Mouse (Mus musculus) A20 (cell line): Measurements from ENCODE around the gene Tsc1.

Experiments
- DNase-seq: peaks from one replicate; pipeline ENCODE4 v3.0.0-alpha.2; 2011; ENCODE audit warnings: low read depth, low spot score

Tsc1 gene

DNA sequence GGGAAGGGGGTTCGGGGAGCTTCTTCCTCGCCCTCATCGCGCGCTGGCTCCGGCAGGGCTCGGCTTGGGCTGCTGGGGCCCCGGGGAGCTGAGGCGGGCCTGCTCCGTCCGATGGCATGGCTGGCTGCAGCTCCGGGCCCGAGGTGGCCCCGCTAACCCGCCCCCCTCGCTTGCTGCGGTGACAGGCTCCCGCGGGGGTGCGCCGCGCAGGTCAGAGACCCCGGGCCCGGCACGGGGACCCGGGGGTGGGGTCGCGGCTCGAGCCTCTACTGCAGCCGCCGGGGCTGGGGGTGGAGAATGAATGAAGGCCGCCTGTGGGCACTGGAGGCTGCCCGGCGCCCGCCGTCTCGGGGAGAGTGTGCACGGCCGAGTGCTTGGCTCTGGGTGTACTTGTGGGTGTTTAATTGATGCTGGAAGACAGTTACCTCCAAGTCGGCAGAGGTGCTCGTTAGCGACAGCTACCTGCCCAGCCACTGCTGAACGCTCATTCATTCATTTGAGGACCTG lies 460 bp downstream of the Tsc1 start:
- DNase-seq: peak; percentile 79

DNA sequence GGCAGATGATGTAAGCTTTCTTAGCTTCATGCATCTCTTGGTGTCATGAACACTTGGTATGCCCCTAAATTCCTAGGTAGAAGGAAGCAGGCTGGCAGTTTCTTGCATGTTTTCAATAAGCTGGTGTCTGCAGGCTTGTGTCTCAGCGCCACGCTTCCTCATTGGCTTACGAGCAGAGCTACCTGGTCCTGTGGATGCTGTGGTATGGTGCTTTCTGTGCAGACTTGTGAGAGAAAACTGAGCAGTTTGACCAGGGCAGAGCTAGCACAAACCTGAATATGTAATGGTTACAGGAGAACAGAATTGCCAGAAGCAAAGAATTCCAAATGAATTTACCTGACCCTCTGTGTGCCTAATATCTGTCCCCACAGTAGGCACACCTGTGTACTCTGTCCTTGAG lies 2.1 kb downstream of the Tsc1 start:
- DNase-seq: no peak

DNA sequence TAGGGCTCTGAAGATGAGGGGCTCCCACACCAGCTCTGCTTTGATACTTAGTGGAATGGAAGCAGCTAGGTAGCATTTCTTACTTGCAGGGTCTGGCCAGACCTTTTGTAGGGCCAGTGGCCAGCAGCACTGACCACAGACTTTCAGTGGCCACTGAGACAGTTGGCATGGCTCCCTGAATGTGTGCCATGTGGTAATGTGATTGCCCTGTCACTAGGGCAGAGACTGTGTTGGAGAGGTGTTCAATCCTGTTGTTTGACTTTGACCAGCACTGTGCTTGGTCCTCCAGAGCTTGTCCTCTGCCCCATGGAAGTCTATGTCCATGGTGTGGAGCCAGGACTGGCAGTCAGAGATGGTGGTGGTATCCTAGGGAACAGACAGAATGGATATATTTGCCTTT lies 9.5 kb downstream of the Tsc1 start:
- no peak for DNase-seq

DNA sequence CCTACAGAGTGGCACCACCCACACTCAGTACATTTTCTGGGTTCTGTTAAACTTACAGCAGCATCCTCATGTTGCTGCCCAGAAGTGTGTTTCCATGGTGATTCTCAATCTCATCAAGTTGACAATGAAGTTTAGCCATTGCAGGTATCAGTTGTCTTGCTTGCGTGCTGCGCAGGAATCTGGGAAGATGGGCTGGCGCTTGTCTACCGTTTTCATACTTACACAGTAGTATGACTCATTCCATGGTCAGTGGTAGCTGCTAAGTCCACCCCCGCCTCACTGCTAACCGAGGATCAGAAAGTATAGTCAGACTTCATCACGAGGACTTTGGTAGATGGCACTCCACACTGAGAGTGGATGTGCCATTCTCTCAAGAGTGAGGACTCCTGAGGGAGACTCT lies 12.3 kb downstream of the Tsc1 start:
- DNase-seq: no peak

DNA sequence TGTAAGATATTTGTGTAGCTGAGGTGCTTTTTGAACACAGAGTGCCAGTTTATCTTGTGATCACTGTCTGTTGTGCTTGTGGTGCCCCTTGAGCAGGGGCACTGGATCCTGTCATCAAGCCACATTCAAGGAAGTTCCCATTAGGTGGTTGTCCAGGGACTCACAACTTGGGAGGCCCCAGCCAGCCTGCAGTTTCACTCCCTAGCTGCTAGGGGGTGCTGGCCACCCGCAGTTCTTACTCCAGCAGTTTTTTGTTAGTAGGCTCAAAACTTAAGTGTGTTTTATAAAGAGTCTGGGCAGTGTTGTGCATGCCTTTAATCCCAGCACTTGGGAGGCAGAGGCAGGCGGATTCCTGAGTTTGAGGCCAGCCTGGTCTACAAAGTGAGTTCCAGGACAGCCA lies 13.3 kb downstream of the Tsc1 start:
- DNase-seq: peak; percentile 64

DNA sequence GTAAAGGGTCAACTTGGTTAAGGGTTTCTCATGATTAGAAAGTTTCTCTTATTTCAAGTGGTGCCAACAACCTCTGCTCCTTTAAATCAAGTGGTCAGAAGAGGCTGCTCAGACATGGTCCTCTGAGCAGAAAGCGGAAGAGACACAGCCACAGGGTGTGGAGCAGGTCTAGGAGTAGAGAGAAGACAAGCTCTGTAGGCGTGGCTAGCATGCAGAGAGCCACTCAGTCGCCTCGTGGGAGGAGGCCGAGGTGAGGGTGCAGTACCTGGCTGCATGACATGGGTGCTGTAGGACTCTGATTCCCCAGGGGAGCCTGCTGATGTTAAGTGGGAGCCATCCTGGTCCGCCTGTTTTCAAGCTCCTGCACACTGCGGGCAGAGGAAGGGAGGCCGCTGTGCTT lies 15.2 kb downstream of the Tsc1 start:
- peak; percentile 79 for DNase-seq

DNA sequence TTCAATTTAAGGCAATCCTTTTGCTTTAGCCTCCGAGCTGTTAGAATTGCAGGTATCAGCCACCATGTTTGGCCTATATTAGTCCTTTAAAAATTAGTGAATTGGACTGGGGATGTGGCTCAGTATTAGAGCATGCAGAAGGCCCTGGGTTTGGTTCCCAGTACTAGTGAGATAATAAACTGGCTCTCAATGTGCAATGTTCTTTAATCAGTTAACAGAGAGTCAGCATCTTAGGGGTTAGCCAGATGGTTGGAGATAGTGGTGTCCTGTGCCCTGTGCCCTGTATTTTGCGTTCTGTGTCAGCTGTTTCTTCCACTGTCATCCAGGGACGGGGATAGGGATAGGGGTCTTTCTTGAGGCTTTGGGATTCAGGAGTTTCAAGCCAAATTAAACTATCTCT lies 21.9 kb downstream of the Tsc1 start:
- DNase-seq: no peak

DNA sequence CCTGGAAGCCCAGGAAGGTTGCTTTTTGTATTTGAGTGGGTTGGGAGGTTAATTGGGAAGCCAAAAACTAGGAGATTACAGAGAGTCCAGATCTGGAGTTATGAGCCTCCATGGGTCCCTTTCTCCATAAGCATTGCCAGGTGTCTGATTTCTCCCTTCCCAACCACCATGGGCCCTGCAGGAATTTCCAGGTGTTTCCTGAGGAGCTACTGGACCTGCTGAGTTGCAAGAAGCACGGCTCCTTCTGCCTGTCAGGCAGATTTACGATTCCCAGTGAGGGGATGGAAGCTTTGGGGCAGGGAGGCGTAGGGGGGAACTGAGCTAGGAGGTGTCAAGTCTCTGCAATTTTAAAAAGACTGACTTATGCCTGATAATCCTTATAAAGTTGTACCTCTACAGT lies 24.8 kb downstream of the Tsc1 start:
- DNase-seq: no peak

DNA sequence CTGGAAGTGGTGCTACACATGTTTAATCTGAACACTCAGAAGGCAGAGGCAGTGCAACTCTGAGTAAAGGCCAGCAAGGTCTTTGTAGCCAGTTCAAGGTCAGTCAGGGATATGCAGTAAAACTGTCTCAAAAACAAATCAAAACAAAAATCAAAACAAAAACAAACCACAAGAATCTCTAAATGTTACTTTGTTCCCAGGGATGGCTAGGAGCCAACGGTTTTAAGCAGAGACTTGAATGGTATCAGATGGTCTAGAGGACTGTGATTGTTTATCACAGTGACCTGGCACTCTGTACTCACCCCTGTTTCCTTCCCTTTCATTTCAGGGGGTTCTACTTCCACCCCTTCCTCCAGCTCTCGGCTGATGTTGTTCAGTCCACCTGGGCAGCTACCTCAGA lies 30.4 kb downstream of the Tsc1 start:
- DNase-seq: no peak

DNA sequence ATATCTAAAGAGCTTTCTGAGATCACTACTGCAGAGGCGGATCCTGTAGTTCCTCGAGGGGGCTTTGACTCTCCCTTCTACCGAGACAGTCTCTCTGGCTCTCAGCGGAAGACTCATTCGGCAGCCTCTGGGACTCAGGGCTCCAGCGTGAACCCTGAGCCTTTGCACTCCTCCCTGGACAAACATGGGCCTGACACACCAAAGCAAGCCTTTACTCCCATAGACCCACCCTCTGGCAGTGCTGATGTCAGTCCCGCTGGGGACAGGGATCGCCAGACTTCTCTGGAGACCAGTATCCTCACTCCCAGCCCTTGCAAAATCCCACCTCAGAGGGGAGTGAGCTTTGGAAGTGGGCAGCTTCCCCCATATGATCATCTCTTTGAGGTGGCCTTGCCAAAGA lies 35.0 kb downstream of the Tsc1 start:
- no peak for DNase-seq

DNA sequence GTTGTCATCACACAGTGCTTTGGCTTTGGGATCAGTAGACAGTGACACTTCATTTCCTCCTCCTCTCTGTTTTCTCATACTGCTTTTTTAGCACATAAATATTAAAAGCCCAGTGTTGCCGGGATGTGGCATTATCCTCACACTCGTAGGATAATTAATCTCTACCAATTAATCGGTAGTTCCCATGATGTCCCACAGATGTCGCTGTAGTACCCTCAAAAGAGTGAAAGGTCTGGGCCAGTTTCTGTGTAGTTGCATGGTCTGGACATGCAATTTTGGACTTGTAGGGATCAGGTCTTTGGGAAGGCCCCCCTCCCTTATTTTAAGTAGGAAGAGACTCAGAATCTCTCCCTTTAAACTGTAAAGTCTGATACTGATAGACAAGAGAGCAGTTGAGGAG lies 39.7 kb downstream of the Tsc1 start:
- DNase-seq: peak; percentile 20

DNA sequence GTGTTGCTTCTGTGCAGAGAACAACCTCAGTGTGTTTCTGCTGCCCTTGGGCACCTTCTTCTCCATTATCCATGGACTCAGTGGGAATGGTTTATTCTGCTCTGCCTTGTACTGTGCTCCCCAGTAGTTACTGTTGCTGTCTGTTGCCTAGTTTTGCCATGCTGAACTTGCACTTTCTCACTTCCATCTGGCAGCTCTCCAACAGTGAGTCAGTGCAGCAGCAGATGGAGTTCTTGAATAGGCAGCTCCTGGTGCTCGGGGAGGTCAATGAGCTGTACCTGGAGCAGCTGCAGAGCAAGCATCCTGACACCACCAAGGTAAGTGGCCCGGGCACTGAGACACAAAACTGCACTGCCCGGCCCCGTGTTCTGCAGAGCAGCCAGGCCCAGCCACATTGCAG lies 40.7 kb downstream of the Tsc1 start:
- DNase-seq: no peak

DNA sequence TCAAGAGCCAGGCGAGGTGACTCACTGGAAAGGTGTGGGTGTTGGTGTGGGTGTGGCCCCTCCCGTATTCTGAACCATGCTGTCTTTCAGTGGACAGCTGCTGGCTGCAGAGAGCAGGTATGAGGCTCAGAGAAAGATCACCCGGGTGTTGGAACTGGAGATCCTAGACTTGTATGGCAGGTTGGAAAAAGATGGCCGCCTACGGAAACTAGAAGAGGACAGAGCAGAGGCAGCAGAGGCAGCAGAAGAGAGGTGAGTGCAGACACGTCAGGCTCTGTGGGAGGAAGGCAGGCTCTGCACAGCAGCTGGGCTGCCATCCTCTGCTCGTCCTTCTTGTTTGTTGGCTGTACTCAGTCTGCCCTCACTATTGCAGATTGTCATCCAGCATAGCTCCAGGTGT lies 44.9 kb downstream of the Tsc1 start:
- DNase-seq: no peak

DNA sequence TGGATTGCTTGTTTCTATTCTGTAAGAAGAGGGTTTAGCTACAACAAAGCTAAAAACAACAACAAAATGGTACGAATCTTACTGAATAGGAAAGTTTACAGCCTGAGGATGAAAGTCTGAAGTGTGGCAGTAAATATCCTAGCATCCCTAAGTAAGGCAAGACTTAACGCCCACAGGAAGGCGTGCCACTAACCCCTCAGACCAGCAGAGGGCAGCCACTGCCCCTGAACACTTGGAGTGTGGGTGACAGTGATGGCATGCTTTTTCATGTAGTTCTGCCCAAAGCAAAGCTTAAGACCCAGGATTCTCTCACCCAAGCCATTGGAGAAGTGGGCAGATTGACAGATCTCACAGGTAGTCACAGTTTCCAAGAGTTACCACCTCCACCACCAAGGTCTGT lies 47.4 kb downstream of the Tsc1 start:
- peak; percentile 51 for DNase-seq

DNA sequence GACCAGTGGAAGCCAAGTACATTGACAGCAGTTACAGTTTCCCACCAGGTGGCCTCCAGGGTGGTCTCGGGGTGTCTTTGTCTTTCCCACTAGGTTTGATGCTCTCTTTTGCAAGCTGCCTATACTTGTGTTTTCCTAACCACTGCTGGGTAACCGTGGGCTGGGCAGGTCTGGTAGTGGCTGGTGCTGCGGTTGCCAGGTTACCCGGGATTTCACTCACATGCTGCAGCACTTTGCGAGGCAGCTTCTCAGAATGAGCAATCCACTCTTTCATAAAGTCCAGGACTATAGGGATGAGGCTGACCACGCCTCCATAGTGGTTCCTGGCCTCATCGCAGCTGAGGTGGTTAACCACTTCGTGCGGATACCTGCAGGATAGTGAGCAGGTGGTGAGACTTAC lies 51.7 kb downstream of the Tsc1 start:
- DNase-seq: no peak

DNA sequence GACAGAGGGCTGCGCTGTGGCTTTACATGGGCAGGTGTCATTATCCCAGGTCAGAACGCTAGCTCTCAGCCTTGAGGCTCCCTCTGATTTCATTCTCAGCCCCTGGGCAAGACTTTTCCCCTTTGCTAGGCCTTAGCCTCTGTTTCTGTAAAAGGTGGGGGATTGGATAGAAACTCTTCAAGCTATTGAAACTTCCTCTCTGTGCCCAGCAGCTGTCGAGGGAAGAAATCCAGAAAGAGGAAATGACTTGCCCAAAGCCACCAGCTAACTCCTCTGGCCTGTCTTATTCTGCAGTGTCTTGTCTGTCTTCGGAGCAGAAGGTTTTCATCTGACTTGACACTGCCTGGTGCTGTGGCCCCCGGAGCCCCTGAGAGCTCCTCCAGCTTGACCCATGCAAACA lies 57.5 kb downstream of the Tsc1 start:
- peak; percentile 82 for DNase-seq

DNA sequence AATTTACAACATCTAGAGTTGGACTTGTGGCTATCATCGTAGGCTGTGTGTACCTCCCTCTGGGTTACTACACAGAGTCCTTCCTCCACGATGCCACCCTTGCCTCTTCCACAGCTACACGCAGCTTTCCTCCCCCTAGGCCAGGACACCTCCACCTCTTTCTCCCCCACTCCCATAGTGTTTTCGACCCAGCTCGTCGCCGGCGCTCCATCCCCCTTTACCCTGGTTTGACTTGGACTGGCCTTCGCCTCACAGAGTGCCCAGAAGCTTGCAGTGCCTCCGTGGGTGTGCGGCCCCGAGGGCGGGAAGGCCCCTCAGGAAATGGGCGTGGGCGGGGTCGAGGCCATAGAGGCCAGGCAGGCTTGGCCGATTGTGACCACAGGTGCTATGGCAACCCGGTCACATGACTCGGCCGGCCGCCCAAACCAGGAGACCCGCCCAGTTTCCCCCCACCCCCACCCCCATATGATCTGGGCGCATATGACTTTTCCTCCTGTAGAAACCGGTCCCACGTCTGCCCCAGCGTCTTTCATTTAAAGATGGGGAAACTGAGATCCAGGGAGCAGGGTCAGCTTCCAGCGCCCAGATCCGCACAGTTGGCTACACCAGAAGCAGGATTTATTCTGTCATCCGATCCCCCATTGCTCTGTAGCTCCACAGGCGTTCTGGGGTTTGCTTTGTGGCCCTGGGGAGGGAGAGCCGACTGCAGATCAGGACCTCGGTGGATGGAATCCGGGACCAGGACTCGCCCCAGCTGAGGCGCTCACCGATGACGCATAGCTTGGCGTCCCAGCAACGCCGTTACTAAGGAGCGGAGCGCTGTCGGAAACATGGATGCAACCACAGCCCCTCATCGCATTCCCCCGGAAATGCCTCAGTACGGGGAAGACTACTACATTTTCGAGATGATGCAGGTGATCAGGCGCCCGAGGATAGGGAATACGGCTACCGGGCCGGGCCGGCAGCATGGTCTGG lies 58.6 kb downstream of the Tsc1 start, which contains the start of the genes Spaca9 and Ak8:
Gene Spaca9 (minus strand): TSS at position 367 of the 975 bp plus-strand sequence.
Gene Ak8 (plus strand): TSS at position 804 of the 975 bp plus-strand sequence.
- DNase-seq: peak; percentile 21

DNA sequence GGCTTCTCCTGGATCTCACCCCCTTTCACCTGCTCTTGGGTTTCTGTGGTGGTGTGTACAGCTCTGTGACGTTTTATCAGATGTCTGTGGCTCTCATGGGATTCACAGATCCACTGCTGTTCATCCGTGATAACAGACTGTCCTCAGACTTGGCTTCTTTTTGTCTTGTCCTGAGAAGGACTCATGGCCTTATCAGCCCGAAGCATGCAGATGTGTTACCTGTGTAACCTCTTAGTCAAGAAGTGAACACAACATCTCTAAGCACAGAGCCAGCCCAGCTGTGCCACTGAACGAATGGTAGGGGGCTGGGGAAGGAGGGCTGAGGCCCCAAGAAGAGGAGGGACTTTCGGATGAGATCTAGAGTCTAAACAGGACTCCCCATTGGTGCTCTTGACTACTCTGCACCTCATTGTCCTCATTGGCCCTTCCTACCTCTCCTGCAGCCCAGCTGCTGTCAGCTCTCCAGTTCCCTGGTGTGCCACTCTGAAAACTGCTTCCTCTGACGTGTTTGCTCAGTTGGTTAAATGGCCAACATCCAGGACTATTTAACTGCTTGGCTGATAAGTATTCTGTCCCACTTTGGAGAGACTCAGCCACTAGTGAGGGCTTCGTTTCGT lies 60.7 kb downstream of the Tsc1 start:
- no peak for DNase-seq

DNA sequence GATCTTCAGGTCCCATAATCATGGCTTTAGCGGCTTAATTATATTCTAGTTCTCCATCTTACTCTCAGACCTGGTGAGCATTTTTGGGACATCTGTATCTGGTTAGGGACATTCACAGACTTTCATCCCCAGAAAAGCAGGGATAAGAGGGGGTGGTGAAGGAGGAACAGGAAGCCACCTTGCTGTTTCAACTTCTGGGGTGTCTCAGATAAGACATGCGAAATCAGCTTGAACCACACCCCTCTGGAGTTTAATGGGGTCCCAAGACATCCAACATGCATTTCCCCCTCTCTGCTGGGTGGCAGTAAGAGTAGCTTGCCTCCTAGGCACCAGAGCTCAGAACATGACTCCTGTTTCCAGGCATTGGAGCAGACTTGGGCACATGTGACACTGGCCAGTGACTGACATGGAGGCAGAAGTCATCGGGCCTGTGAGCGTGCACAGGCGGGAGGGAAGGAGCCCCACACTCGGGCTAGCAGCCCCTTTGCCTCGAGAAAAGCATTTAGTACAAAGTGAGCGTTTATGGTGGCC lies 65.1 kb downstream of the Tsc1 start:
- no peak for DNase-seq

DNA sequence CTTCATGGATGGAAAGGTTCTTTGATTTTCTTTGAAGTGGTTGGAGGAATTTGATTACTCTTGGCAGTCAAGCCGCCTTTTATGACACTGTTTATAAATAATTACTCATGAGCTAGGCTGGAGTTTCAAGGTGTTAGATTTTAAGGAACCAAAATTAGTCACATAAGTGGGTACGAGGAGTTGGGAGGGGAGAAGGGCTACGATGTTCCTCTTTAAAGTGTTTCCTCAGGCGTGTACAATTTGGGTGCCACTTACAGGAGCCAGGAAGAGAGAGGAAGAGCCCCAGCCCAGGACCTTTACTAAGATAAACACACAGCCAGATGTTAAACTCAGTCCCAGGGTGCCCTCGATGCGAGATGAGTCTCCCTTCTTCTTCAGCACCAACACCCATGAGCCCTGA lies 65.8 kb downstream of the Tsc1 start:
- DNase-seq: no peak

DNA sequence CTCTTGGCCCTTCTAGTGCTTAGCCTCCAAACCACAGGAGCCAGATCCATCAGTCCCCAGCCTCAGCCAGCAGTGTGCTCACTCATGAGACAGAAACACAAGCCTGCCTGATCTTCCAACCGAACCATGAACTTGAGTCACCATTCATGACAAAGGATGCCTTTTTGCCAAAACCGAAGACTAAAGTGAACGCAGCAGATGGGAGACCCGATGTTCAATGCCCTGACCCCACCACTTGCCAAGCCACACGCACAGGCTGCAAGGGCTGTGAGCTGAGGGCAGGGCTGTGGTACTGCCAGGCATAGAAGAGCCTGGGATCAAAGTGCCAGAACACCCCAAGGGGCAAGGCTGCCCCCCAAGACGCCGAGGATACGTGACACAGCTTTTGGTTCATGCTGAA lies 72.0 kb downstream of the Tsc1 start:
- no peak for DNase-seq

DNA sequence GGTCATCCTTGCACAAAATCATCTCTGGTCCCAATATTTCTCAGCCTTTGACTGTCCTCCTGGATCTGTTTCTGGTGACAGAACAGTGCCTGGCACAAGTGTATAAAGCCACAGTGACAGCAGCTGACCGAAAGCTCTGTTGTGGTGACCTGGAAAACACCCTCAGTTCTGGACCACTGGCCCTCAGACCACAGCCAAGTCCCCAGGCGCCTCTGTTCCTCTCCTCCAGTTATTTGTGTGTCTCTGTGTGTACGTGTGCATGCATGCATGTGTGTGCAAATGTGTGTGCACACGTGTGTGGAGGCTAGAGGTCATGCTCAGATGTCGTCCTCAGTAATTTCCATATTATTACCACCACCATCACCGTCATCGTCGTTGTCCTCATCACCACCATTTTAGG lies 81.4 kb downstream of the Tsc1 start:
- no peak for DNase-seq

DNA sequence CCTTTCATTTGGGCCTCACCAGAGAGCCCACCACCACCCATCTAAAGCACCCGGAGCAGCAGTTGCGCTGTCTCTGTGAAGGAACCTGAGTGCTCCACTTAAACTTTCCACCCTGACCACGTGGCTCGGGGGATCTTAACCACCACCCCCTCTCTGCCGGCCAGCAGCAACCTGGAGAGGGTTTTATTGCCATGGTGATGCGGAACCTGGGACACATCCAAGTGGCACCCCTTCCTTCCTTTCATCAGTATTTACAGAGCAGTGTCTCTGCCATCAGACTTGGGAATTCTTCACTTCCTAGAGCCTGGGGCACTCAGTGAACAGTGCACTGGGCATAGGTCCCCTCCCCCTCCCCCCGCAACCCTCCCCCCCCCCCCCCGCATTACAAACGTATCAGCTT lies 82.9 kb downstream of the Tsc1 start:
- no peak for DNase-seq
